Mouse (Mus musculus) MEL (cell line): ENCODE results near the gene Tmub1.

Experiments
- EP300 ChIP-seq, 2 experiments: IDR thresholded peaks; 2 replicates each; pipeline ENCODE4 v1.6.1; 2011; ENCODE audit warnings: improper control_type of control experiment in 2 of 2, low read length in 2 of 2, low read depth in 1 of 2, mild to moderate bottlenecking in 1 of 2
- KAT2A ChIP-seq: conservative IDR thresholded peaks from 2 replicates; pipeline ENCODE4 v1.6.1; 2012; ENCODE audit warnings: low read depth, low read length, improper control_type of control experiment, inconsistent platforms
- TAL1 ChIP-seq: IDR thresholded peaks from 2 replicates; pipeline ENCODE4 v1.6.1; 2012; ENCODE audit warnings: mild to moderate bottlenecking, inconsistent platforms, low read length, moderate library complexity, mixed read lengths
- ZNF384 ChIP-seq: IDR thresholded peaks from 2 replicates; pipeline ENCODE4 v1.6.1; 2012; ENCODE audit warnings: low read depth, mild to moderate bottlenecking, inconsistent platforms, low read length, improper control_type of control experiment

- TF ChIP-seq EP300 (IDR thresholded peaks at IDR 0.05; ENCODE audit: low read depth in 1 of 2, low read length in 2 of 2) (no peak), ZNF384 (no peak), KAT2A (no peak), TAL1 (no peak)
These were observed 19.1 kb downstream of the Tmub1 start for GRCm38 (mm10) chr5:24428596-24428995.
